Mouse (Mus musculus): ENCODE measurements around the gene Trib2. TPM values are rescaled to one million over a fixed set of nuclear protein-coding genes. Genes with fewer than 3 reads are reported as not detected.
A peak's percentile ranks its signal among the peaks of the same experiment; 100 is the strongest.

Trib2 gene
- total RNA-seq, 1 experiment, result 5.1 TPM

- in situ Hi-C loops (cut with MboI; ENCODE audit: low sequenced_read_pairs in 2 of 2, unreplicated experiment in 2 of 2), result no loop called here
- no peak for DNase-seq (ENCODE audit: low read depth, low spot score)
Observed at GRCm38 (mm10) chr12:15804931-15805331, 11.8 kb downstream of the Trib2 start.

GRCm38 (mm10) chr12:15803936-15804438 lies 12.7 kb downstream of the Trib2 start:
- H3K36me3 ChIP-seq (ENCODE audit: control insufficient read depth, insufficient read depth, low read length, poor library complexity, severe bottlenecking), result no peaks in the 10 kb centered on the region
- no peaks in the 10 kb centered on the region for H3K4me1 ChIP-seq (ENCODE audit: control insufficient read depth in 2 of 2, insufficient read depth in 2 of 2, low read length in 2 of 2, poor library complexity in 1 of 2)
- no peak overlapping the region for H3K4me3 ChIP-seq (ENCODE audit: insufficient read depth in 1 of 2, low read depth in 1 of 2, low read length in 2 of 2, poor library complexity in 1 of 2, severe bottlenecking in 1 of 2)
- DNase-seq (ENCODE audit: low read depth, low spot score), result no peak
- TF ChIP-seq CHD2 (IDR thresholded peaks at IDR 0.05; ENCODE audit: low read depth, low read length) (no peak), HCFC1 (IDR thresholded peaks at IDR 0.05; ENCODE audit: borderline replicate concordance, insufficient read depth, low read length) (no peak), MAFK (IDR thresholded peaks at IDR 0.05; ENCODE audit: insufficient read depth, low read depth, low read length) (no peak), ZNF384 (IDR thresholded peaks at IDR 0.05; ENCODE audit: low read depth, low read length) (no peak), ZC3H11A (IDR thresholded peaks at IDR 0.05; ENCODE audit: borderline replicate concordance, low read depth, low read length) (no peak)
- in situ Hi-C loops (cut with MboI; ENCODE audit: low sequenced_read_pairs in 2 of 2, unreplicated experiment in 2 of 2), result no loop called here
- no peak overlapping the region for H3K27ac ChIP-seq (ENCODE audit: insufficient read depth, low read depth, low read length, poor library complexity, severe bottlenecking)
- no peak overlapping the region for H3K9ac ChIP-seq (ENCODE audit: insufficient read depth, low read depth, low read length, poor library complexity, severe bottlenecking)
- H3K9me3 ChIP-seq (ENCODE audit: control insufficient read depth, insufficient read depth, low read depth, low read length), result no peaks in the 10 kb centered on the region

More at GRCm38 (mm10) chr12:15804931-15805331, 11.8 kb downstream of the Trib2 start:
- H3K9ac ChIP-seq (ENCODE audit: insufficient read depth, low read depth, low read length, poor library complexity, severe bottlenecking), result no peak overlapping the region
- no peaks in the 10 kb centered on the region for H3K4me1 ChIP-seq (ENCODE audit: control insufficient read depth in 2 of 2, insufficient read depth in 2 of 2, low read length in 2 of 2, poor library complexity in 1 of 2)
- H3K4me3 ChIP-seq (ENCODE audit: insufficient read depth in 1 of 2, low read depth in 1 of 2, low read length in 2 of 2, poor library complexity in 1 of 2, severe bottlenecking in 1 of 2), result no peak overlapping the region
- no peaks in the 10 kb centered on the region for H3K36me3 ChIP-seq (ENCODE audit: control insufficient read depth, insufficient read depth, low read length, poor library complexity, severe bottlenecking)
- no peaks in the 10 kb centered on the region for H3K9me3 ChIP-seq (ENCODE audit: control insufficient read depth, insufficient read depth, low read depth, low read length)
- TF ChIP-seq ZNF384 (IDR thresholded peaks at IDR 0.05; ENCODE audit: low read depth, low read length) (no peak), ZC3H11A (IDR thresholded peaks at IDR 0.05; ENCODE audit: borderline replicate concordance, low read depth, low read length) (no peak), HCFC1 (IDR thresholded peaks at IDR 0.05; ENCODE audit: borderline replicate concordance, insufficient read depth, low read length) (no peak), MAFK (IDR thresholded peaks at IDR 0.05; ENCODE audit: insufficient read depth, low read depth, low read length) (no peak), CHD2 (IDR thresholded peaks at IDR 0.05; ENCODE audit: low read depth, low read length) (no peak)
- no peak overlapping the region for H3K27ac ChIP-seq (ENCODE audit: insufficient read depth, low read depth, low read length, poor library complexity, severe bottlenecking)

- in situ Hi-C loops (cut with MboI; ENCODE audit: low sequenced_read_pairs in 2 of 2, unreplicated experiment in 2 of 2), result no loop called here
- Histone ChIP-seq H3K4me1 (ENCODE audit: control insufficient read depth in 2 of 2, insufficient read depth in 2 of 2, low read length in 2 of 2, poor library complexity in 1 of 2) (no peaks in the 10 kb centered on the region), H3K4me3 (ENCODE audit: insufficient read depth in 1 of 2, low read depth in 1 of 2, low read length in 2 of 2, poor library complexity in 1 of 2, severe bottlenecking in 1 of 2) (no peak overlapping the region), H3K9me3 (ENCODE audit: control insufficient read depth, insufficient read depth, low read depth, low read length) (no peaks in the 10 kb centered on the region), H3K9ac (ENCODE audit: insufficient read depth, low read depth, low read length, poor library complexity, severe bottlenecking) (no peak overlapping the region), H3K36me3 (ENCODE audit: control insufficient read depth, insufficient read depth, low read length, poor library complexity, severe bottlenecking) (no peaks in the 10 kb centered on the region), H3K27ac (ENCODE audit: insufficient read depth, low read depth, low read length, poor library complexity, severe bottlenecking) (peak overlapping the region; percentile 9; the same call in 1 of the 2 replicates)
- DNase-seq (ENCODE audit: low read depth, low spot score), result no peak
- TF ChIP-seq CHD2 (IDR thresholded peaks at IDR 0.05; ENCODE audit: low read depth, low read length), result no peak
- no peak for TF ChIP-seq ZC3H11A (IDR thresholded peaks at IDR 0.05; ENCODE audit: borderline replicate concordance, low read depth, low read length)
- TF ChIP-seq ZNF384 (IDR thresholded peaks at IDR 0.05; ENCODE audit: low read depth, low read length), result no peak
- no peak for TF ChIP-seq HCFC1 (IDR thresholded peaks at IDR 0.05; ENCODE audit: borderline replicate concordance, insufficient read depth, low read length)
- TF ChIP-seq MAFK (IDR thresholded peaks at IDR 0.05; ENCODE audit: insufficient read depth, low read depth, low read length), result no peak
Observed at GRCm38 (mm10) chr12:15801571-15801930, 15.2 kb downstream of the Trib2 start.

- Histone ChIP-seq H3K4me1 (ENCODE audit: control insufficient read depth in 2 of 2, insufficient read depth in 2 of 2, low read length in 2 of 2, poor library complexity in 1 of 2) (no peaks in the 10 kb centered on the region), H3K9ac (ENCODE audit: insufficient read depth, low read depth, low read length, poor library complexity, severe bottlenecking) (no peak overlapping the region), H3K4me3 (ENCODE audit: insufficient read depth in 1 of 2, low read depth in 1 of 2, low read length in 2 of 2, poor library complexity in 1 of 2, severe bottlenecking in 1 of 2) (no peak overlapping the region), H3K27ac (ENCODE audit: insufficient read depth, low read depth, low read length, poor library complexity, severe bottlenecking) (peak overlapping the region; percentile 9; the same call in 1 of the 2 replicates), H3K9me3 (ENCODE audit: control insufficient read depth, insufficient read depth, low read depth, low read length) (no peaks in the 10 kb centered on the region), H3K36me3 (ENCODE audit: control insufficient read depth, insufficient read depth, low read length, poor library complexity, severe bottlenecking) (no peaks in the 10 kb centered on the region)
- in situ Hi-C loops (cut with MboI; ENCODE audit: low sequenced_read_pairs in 2 of 2, unreplicated experiment in 2 of 2), result no loop called here
- TF ChIP-seq HCFC1 (IDR thresholded peaks at IDR 0.05; ENCODE audit: borderline replicate concordance, insufficient read depth, low read length) (no peak), ZNF384 (IDR thresholded peaks at IDR 0.05; ENCODE audit: low read depth, low read length) (no peak), ZC3H11A (IDR thresholded peaks at IDR 0.05; ENCODE audit: borderline replicate concordance, low read depth, low read length) (no peak), MAFK (IDR thresholded peaks at IDR 0.05; ENCODE audit: insufficient read depth, low read depth, low read length) (no peak), CHD2 (IDR thresholded peaks at IDR 0.05; ENCODE audit: low read depth, low read length) (no peak)
- DNase-seq (ENCODE audit: low read depth, low spot score), result peak; percentile 74
Observed at GRCm38 (mm10) chr12:15800914-15801570, 15.7 kb downstream of the Trib2 start.

Measured in ES-E14 (cell line).